Mouse (Mus musculus): Measurements from ENCODE around the gene Ch25h.

DNA sequence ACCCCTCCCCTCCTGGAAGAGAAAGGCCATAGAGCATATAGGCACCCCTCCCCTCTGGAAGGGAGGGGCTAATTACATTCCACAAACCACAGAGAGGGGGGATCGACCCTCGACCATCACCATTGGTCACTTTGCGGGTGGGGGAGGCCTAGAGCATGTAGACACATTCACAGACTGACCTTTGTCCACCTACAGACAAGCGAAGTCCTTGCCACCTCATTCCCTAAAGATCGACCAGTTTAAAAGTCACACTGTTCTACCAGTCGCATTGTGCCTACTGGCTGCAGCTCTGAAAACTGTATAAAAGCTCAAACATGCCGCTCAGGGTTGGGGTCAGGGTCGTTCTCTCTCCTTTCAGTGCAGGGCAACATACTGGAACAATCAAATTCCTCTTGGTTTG, 36.6 kb upstream of the Ch25h start:
- no peak for TF ChIP-seq CTCF (IDR thresholded peaks at IDR 0.05; ENCODE audit: low read depth, low read length)
- TF ChIP-seq POLR2A (IDR thresholded peaks at IDR 0.05; ENCODE audit: borderline replicate concordance, low read depth, low read length) = no peak

Data from bone marrow macrophage, adult 2 months (primary cell).